Mouse (Mus musculus) right cerebral cortex, adult 2 months (tissue): Measurements from ENCODE around the gene Hk3.
A peak's percentile ranks its signal among the peaks of the same experiment; 100 is the strongest.

Experiments
- DNase-seq, 2 experiments: peaks; one replicate each; pipeline ENCODE4 v3.0.0; 2021 to 2022; ENCODE audit warnings: low spot score in 2 of 2

The Hk3 gene

GRCm38 (mm10) chr13:55021194-55021779 lies at the start of gene Hk3:
Gene Hk3, minus strand, starts transcription at chr13:55021385.
- no peak for DNase-seq

GRCm38 (mm10) chr13:55069719-55070118 lies 48.5 kb upstream of the Hk3 start:
- no peak for DNase-seq

DNA sequence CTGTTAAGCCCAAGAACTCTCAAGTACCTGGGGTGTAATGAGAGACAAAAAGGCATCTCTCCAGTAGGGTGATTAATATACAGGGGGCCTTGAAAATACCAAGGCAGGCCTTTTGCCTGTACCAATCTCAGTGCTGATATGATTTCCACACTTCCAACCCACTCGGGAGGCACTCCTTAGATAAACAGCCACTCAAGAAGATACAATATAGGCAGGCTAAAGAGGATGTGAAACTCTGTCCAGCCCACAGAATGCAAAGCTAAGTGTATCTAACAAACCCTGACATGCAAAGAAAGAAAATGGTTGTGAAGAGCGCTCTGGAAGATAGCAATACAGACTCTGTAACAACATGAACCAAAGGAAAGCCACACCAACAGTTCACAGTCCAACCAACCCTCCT lies 42.1 kb upstream of the Hk3 start:
- no peak for DNase-seq

- no peak for DNase-seq
These were observed 36.9 kb upstream of the Hk3 start for GRCm38 (mm10) chr13:55058042-55058441.

GRCm38 (mm10) chr13:55047706-55048105 lies 26.5 kb upstream of the Hk3 start:
- DNase-seq, result no peak

DNA sequence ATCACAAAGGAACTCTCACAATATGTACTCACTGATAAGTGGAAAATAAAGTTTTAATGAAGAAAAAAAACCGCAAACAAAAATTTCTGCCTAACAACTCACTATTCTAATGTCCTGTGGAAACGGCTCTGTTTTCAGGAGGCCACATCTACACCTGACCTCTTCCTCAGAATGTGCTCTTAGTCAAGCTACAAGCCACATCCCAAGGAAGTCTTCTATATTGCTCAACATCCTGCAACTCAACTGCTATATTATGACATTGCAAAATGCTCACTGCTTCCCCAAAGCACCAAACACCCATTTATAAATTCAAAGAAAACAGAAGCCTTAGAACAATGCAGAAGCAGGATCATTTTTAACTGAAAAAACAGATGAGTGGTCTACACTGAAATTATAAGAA lies 18.8 kb upstream of the Hk3 start:
- DNase-seq, result no peak

- no peak for DNase-seq
These were observed 3.0 kb upstream of the Hk3 start for GRCm38 (mm10) chr13:55024215-55024614.

DNA sequence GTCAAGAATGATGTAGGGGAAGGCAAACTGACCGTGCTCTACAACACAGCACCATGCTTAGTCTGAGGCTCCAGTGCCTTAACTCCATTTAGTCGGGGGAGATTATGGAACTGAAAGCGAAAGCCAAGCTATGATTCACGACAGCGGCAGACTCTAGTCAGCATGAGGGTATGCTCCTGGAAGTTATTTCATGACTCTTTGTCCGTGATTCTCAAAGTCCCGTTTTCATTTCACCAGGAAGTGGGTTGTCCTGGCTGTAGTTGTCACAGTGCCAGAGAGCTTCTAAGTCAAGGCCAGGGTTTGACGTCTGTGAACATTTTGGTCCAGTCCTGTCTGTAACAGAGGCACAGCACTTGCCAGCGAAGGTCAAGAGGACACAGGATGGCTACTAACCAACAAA lies 1.5 kb upstream of the Hk3 start:
- no peak for DNase-seq

GRCm38 (mm10) chr13:55022256-55022655 lies 1.1 kb upstream of the Hk3 start:
- no peak for DNase-seq

DNA sequence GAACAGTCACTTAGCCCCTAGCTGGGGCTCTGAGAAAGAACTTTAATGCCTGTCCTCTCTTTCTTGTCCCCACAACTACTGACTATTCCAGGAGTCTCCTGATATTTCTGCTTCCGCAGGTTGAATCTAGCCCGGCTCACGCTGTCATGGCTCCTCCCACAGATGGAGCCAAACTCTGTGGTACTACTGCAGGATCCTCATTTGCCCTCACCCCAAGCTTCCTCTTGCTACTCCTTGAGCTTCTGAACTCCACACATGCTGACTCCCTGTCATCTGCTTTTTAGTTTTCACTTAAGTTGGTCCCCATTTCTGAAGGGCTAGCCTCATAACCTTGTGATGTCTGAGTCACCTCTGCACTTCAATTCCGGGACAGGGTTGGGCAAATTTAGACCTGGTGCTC lies 1.1 kb downstream of the Hk3 start:
- no peak for DNase-seq

DNA sequence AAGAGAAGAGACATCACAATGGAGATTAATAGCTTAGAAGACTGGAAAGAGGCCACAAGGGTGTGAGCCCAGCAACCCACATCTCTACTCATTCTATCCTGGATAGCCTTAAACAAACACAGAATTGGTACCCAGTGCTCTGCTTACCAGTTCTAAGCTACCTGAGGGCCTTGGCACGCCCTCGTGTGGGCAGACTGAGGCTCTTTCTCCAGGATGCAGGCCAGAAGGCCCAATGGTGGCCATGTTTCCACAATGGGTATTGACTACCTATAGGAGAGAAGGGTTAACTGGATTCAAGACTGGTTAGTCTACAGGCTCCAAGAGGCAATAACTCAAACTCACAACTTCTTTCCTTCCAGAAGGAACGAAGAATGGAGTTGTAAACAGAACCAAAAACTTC lies 2.0 kb downstream of the Hk3 start:
- DNase-seq, result no peak

- no peak for DNase-seq
These were observed 2.5 kb downstream of the Hk3 start for GRCm38 (mm10) chr13:55018700-55019099.

DNA sequence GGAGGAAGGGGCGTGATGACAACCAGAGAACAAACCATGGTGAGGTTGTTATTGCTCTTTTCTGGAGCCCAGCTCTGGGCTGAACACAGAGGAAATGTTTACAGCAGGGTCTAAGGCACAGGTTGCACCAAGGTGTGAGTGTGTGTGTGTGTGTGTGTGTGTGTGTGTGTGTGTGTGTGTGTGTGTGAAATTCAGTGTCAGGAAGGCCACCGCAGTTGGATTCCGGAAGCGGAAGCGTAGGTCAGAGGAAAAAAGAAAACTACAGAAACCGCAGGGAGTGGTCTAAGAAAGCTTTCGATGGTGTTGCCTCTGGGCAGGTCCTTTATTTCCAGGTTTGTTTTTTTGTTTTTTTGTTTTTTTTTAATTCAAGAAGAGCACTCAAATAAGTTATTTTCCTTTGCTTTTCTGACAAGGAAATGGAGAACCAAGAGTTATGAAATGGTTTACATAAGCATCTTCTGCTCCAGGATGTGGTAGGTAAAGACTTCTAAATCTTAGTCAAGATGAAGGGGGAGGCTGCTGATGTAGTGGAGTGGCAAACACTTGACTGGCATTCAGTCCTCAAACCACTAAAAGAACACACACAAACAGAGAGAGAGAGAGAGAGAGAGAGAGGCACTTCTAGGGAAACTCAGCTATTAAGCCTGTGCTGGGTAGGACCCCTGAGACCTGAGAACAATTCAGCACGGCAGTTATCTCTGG lies 3.1 kb downstream of the Hk3 start:
- DNase-seq, result no peak

DNA sequence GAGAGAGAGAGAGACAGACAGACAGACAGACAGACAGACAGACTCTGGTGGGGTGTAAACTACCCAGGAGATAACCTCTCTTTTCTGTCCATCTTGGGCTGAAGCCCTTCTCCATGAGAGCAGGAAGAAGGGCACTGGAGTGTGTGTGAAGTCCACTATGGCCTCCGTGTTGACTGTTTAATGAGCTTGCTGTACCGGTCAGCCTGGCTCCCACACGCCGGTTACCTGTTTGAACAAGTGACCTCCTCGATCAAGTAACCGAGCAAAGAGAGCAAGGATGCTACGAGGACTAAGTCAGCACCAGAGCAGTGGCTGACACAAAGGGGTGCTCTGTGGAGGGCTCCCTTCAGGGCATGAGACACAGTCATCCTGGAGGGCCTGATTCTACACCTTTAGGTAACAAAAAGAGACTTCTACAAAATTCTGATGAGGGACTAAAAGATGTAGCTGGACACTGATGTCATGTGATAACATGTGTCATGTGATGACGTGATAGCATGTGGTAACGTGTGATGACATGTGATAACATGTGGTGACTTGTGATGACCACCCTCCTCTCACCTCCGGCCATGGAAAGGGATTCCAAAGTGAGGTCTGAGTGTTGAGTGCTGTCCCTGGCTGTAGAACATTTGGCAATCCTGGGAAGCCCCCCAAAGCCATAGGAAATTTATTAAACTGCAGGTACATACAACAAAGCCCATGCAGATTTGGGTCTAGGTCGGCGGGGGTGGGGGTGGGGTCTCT lies 3.9 kb downstream of the Hk3 start:
- DNase-seq, result no peak

DNA sequence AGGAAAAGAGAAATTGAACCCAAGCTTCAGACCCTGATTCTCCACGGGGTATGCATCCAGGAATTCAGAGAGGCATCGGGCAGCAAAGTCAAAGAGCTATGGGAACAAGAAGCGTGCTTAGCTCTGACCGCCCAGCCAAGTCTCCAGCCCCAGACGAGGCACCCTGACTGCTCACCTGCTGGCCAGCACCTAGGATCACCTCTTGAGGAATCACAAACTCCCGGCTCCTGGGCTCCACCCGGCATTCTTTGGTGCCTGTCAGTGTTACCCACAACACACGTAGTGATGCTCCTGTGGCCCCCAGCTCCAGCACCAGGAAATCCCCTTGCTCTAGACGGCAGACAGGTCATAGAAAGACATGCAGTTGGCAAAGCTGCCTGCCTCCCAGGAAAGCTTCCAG lies 6.7 kb downstream of the Hk3 start:
- DNase-seq, result no peak

- no peak for DNase-seq
These were observed 7.4 kb downstream of the Hk3 start for GRCm38 (mm10) chr13:55013702-55014344.

DNA sequence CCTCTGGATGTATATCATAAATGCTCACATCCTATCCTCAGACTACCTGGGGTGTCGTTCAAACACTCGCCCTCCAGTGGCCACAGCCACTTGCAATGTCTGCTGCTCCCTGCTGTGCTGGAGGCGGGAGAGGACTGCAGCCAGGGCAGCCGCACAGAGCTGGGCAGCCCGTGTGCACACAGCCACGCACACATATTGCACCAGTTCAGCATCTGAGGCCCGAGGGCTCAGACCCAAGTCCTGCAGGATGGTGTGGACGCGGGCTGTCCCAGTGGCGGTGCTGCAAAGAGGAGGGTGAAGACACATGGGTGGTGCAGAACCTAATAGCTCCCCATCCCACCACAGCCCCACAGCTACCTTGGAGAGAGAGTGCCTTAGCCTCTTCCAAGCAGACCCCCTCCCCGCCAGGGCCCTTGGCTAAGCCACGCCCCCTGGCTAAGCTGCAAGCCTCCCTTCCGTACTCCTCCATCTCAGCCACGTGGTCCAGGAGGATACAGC lies 9.2 kb downstream of the Hk3 start:
- no peak for DNase-seq

GRCm38 (mm10) chr13:55011103-55011502 lies 10.1 kb downstream of the Hk3 start:
- no peak for DNase-seq

DNA sequence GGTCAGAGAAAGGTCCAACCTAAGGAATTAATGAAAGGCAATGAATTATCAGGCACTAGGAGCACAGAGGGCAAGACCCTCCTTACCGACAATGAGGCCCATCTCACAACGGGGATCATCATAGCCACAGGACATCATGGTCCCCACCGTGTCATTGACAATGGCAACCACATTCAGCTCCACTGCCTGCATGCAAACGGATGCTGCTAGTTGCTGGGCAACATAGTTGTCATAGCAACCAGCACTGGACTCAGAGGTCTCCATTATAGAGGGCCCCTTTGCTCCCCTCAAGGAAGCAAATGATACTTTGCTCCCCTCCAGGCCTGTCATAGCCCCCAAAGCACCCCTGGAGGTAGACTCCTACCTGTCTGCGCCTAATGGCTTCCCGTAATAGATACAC lies 12.6 kb downstream of the Hk3 start:
- DNase-seq, result no peak

DNA sequence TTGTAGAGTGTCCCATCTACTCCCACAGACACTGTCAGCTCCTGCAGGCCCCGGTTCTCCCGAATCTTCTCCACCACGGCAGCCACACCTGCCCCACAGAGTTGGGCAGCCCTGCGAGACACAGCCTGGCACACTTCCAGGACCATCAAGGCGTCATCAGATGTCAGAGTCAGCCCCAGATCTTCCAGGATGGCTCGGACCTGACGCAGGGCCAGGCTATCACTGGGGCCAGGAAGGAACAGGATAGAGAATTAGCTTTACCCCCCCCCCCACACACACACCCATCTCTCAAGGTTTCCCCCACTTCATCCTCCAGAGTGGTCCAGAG lies 14.8 kb downstream of the Hk3 start:
- DNase-seq, result no peak

- peak in 1 of 2 experiments; percentile 38 for DNase-seq
These were observed 15.3 kb downstream of the Hk3 start for GRCm38 (mm10) chr13:55005691-55006414.

DNA sequence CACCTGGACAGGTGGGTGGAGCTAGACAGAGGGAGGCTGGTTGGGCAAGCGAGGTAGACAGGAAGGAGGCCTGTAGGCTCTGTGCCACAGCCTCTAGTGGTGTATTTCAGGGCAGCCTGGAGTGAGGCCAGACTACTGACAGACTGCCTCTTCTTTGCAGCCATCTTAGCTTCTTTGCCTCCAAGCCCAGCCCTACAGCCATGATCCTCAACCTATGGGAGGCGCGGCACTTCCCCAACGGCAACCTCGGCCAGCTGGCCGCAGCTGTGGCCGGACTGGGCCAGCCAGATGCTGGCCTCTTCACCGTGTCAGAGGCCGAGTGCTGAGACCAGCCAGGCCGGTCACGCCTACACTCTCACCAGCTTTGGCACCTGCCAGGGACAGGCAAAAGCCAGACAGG lies 16.5 kb downstream of the Hk3 start:
- DNase-seq, result no peak
